10 mouse cellular contexts compared by ENCODE assay signal in the genomic region with DNA sequence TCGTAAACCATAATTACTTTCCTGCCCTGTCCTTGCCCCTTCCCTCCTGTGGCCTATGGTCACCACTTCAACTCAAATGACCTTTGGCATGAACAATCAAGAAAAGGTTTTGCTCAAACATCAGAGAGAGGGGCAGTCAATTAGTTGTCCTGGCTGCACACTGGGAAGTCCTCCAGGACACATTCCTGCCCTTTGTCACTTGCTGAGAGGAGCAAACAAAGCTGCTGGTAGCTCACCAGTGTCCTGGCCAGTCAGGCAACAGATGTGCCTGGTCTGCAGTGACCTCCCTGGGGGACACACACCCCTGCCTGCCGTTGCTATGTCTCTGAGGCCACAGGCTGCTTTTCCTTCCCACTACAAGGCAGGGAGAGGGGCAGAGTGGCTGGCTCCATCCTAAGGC.
DNase-seq lines count a peak whose midpoint lies in the region; ATAC-seq lines count a peak whose summit lies in the region.
"Had no signal": no experiment of that assay in that cellular context is flagged by ENCODE, and none has a peak within 500 bp of the region (broad histone marks: within the 10 kb centered on the region; RNA-seq: fewer than 3 reads in every experiment).

No protein-coding gene starts in this region.

- H3K27me3 ChIP-seq in lung, embryonic 16.5 days (ENCODE audit: control insufficient read depth, insufficient read depth, low read depth, low read length), result no peaks in the 10 kb centered on the region
- H3K27me3 ChIP-seq: Patski had no signal

- no peaks in the 10 kb centered on the region for H3K4me1 ChIP-seq in lung, embryonic 16.5 days (replicated peaks; ENCODE audit: control insufficient read depth, insufficient read depth, low read length)

- peak; percentile 62; the same call in 1 of the 2 replicates for ATAC-seq in lung, embryonic 16.5 days (ENCODE audit: low read depth)
- ATAC-seq: Patski had no signal

- H3K4me3 ChIP-seq in lung, embryonic 16.5 days (ENCODE audit: low read length), result no peak overlapping the region
- H3K4me3 ChIP-seq: myocyte had no signal

- WGBS in lung, embryonic 16.5 days, result 19% methylated on average over 2 of the region's 2 CpGs

- peak; percentile 31 for DNase-seq in adrenal gland, postnatal 14 days
- DNase-seq in adrenal gland, postnatal 25 days, result no peak
- DNase-seq in heart, adult 9 months (ENCODE audit: low spot score in 2 of 2), result peak; percentile 37 to 47
- peak; percentile 48 for DNase-seq in kidney, postnatal 10 days
- DNase-seq in natural killer cell, adult 2 months (ENCODE audit: low spot score in 2 of 2), result no peak
- no peak for DNase-seq in left cerebral cortex, adult 8-10 months (ENCODE audit: low spot score in 2 of 2)
- DNase-seq in cerebellum, adult 11-12 months, result no peak

- H3K9ac ChIP-seq in lung, embryonic 16.5 days (ENCODE audit: low read length), result no peak overlapping the region

- no peaks in the 10 kb centered on the region for H3K9me3 ChIP-seq in lung, embryonic 16.5 days (ENCODE audit: control insufficient read depth, low read length)

- no peak overlapping the region for H3K4me2 ChIP-seq in lung, embryonic 16.5 days (ENCODE audit: low read depth, low read length)

- no peak overlapping the region for H3K27ac ChIP-seq in lung, embryonic 16.5 days (ENCODE audit: low read length)

- H3K36me3 ChIP-seq in lung, embryonic 16.5 days (ENCODE audit: control insufficient read depth, insufficient read depth, low read length), result no peaks in the 10 kb centered on the region

Comparison
In these comparisons a context has a peak if more than half of its experiments do, and no peak if none do; other contexts are left out.
1. DNase-seq: peak in adrenal gland, postnatal 14 days (single experiment), heart, adult 9 months (2 of 2) and kidney, postnatal 10 days (single experiment); none in adrenal gland, postnatal 25 days (single experiment), natural killer cell, adult 2 months (0 of 2), left cerebral cortex, adult 8-10 months (0 of 2) and cerebellum, adult 11-12 months (single experiment).